Mouse (Mus musculus) megakaryocyte, adult 5-6 weeks (primary cell): ENCODE data around the gene Lmna. TPM values are rescaled to one million over a fixed set of nuclear protein-coding genes. Genes with fewer than 3 reads are reported as not detected.

Experiments
- ATAC-seq: 2 replicates; pipeline ENCODE4 v1.8.0; 2016; ENCODE audit warnings: mild to moderate bottlenecking, inconsistent platforms; ENCODE audit not compliant: poor library complexity, severe bottlenecking
- total RNA-seq, 2 experiments: library from RNA; stranded (forward) in 1 of 2; stranded (reverse) in 1 of 2; fragments of 153-499, 151-499 nt in 1 of 2; fragments of 221-1000, 200-1000 nt in 1 of 2; gene quantifications; 2 replicates each; pipeline versions ENCODE4 v1.2.3 to v1.2.4; 2015 to 2017

Gene Lmna
- total RNA-seq, 2 experiments from 2014 or later = 1.5 to 2.5 TPM

GRCm38 (mm10) chr3:88540085-88540484 lies 30.3 kb upstream of the Lmna start:
- ATAC-seq = no peak

GRCm38 (mm10) chr3:88539397-88539796 lies 29.6 kb upstream of the Lmna start:
- ATAC-seq = no peak

GRCm38 (mm10) chr3:88538271-88539145 lies 28.8 kb upstream of the Lmna start:
- ATAC-seq = no peak

- ATAC-seq = no peak
These were observed 27.4 kb upstream of the Lmna start for GRCm38 (mm10) chr3:88537146-88537545.

- peak; percentile 51 for ATAC-seq
These were observed 26.6 kb upstream of the Lmna start for GRCm38 (mm10) chr3:88536103-88536930.

- no peak for ATAC-seq
These were observed 25.8 kb upstream of the Lmna start for GRCm38 (mm10) chr3:88535527-88535926.

GRCm38 (mm10) chr3:88535005-88535404 lies 25.2 kb upstream of the Lmna start:
- ATAC-seq = no peak

- no peak for ATAC-seq
These were observed 23.9 kb upstream of the Lmna start for GRCm38 (mm10) chr3:88533706-88534105.

- 0 out of 2 replicates have a peak, but pooled peaks have one; percentile 11 for ATAC-seq
These were observed 23.1 kb upstream of the Lmna start for GRCm38 (mm10) chr3:88532689-88533511.

- ATAC-seq = no peak
These were observed 22.5 kb upstream of the Lmna start, which contains the start of gene Mex3a for GRCm38 (mm10) chr3:88532299-88532674. Mex3a (plus strand) TSS chr3:88532395.

GRCm38 (mm10) chr3:88531348-88532298 lies 21.9 kb upstream of the Lmna start:
- ATAC-seq = peak; percentile 79

- no peak for ATAC-seq
These were observed 20.5 kb upstream of the Lmna start for GRCm38 (mm10) chr3:88530082-88530864.

GRCm38 (mm10) chr3:88529204-88530000 lies 19.6 kb upstream of the Lmna start:
- ATAC-seq = no peak

GRCm38 (mm10) chr3:88528646-88529045 lies 18.9 kb upstream of the Lmna start:
- ATAC-seq = no peak

GRCm38 (mm10) chr3:88527565-88527964 lies 17.8 kb upstream of the Lmna start:
- ATAC-seq = no peak

- peak; percentile 92 for ATAC-seq
These were observed 16.7 kb upstream of the Lmna start for GRCm38 (mm10) chr3:88526157-88527131.

- no peak for ATAC-seq
These were observed 15.3 kb upstream of the Lmna start for GRCm38 (mm10) chr3:88525021-88525420.
